Mouse (Mus musculus): ENCODE measurements around the gene Camsap2.

GRCm38 (mm10) chr1:136327638-136328037 is 18.3 kb downstream of the Camsap2 start:
- TF ChIP-seq GATA1 (IDR thresholded peaks at IDR 0.05; ENCODE audit: borderline replicate concordance, low read length) (no peak), FLI1 (IDR thresholded peaks at IDR 0.05; ENCODE audit: low read length) (no peak)

All from megakaryocyte, embryonic 14.5 days (primary cell).